Mouse (Mus musculus): Measurements from ENCODE around the gene Tmem140.

GRCm38 (mm10) chr6:34889185-34889584 is 26.2 kb downstream of the Tmem140 start:
- TF ChIP-seq CTCF (IDR thresholded peaks at IDR 0.05; ENCODE audit: low read depth) (no peak), EP300 (IDR thresholded peaks at IDR 0.05; ENCODE audit: low read depth) (no peak)
